Mouse (Mus musculus) G1E (cell line): ENCODE measurements around the gene Eefsec.

Experiments
- CTCF ChIP-seq: IDR thresholded peaks from 2 replicates; pipeline ENCODE4 v1.5.1; 2012; ENCODE audit warnings: low read depth, low read length, inconsistent platforms, mixed read lengths
- GATA2 ChIP-seq: IDR thresholded peaks from 2 replicates; pipeline ENCODE4 v1.6.1; 2012; ENCODE audit warnings: low read depth, low read length, inconsistent platforms, borderline replicate concordance
- POLR2AphosphoS5 ChIP-seq: IDR thresholded peaks from 2 replicates; pipeline ENCODE4 v1.6.1; 2012; ENCODE audit warnings: low read depth, low read length, inconsistent platforms; ENCODE audit not compliant: insufficient replicate concordance

GRCm38 (mm10) chr6:88345311-88345710 lies 101.0 kb downstream of the Eefsec start:
- TF ChIP-seq GATA2 (no peak), CTCF (no peak), POLR2AphosphoS5 (no peak)
